Mouse (Mus musculus): ENCODE measurements around the gene Rpl31.

Rpl31 gene

GRCm38 (mm10) chr1:39367045-39367444, 597 bp upstream of the Rpl31 start:
- DNase-seq (ENCODE audit: low spot score): no peak

DNA sequence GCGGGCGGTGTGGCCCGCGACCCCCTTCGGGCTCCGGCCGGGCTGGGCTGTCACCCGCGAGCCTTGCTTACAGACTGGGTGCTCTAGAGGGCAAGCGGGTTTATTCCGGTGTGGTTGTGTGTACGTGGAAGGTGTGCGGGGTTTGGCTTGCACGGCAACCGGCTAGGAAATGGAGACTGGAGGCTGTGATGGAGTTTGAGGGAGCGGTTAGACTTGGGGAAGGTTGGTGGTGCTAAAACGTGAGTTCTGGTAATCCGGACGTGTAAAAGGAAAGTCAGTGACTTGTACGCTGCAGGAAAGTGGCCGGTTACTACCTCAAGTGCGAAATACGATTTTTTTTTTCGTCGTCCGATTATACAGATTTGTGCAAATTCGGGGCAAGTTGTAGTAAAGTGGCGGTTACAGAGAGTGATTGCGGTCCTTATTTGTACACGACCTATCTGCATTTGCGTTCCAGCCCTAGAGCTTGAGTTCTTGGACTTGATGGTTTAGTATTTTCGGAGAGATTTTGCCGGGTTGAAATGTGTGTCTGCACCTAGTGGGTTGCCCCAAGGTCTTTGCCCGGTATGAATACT, 712 bp downstream of the Rpl31 start:
- DNase-seq (ENCODE audit: low spot score): no peak

- no peak for DNase-seq (ENCODE audit: low spot score)
Observed at GRCm38 (mm10) chr1:39370431-39370830, 2.8 kb downstream of the Rpl31 start.

DNA sequence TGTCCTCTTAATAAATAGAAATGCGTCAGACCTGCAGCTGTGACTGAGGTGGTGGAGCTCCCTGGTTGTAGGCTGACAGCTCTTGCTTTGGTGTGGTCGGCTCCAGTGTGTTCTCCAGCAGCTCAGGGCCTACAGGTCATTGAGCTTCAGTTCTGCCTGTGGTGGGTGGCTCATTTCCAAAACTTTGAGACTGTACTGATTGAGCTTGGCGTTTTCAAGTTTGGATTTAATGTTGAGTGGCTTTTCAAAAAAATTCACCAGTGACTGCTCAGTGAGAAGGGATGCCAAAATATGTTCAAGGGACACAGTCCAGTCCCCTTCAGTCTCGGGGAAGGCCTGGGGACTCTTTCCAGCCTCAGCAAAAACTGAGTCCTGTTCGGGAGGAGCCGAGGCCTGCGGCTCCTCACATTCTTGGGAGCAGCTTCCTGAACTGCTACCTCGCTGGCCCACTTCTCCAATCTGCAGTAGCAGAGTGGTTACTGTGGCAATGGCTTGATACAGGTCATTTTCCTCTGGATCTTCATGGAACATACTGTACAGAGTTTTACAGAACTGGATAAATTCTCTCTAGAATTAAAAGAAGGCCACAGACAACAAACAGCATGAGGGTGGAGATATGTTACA, 4.7 kb downstream of the Rpl31 start:
- no peak for DNase-seq (ENCODE audit: low spot score)

GRCm38 (mm10) chr1:39373378-39373777, 5.7 kb downstream of the Rpl31 start:
- no peak for DNase-seq (ENCODE audit: low spot score)

DNA sequence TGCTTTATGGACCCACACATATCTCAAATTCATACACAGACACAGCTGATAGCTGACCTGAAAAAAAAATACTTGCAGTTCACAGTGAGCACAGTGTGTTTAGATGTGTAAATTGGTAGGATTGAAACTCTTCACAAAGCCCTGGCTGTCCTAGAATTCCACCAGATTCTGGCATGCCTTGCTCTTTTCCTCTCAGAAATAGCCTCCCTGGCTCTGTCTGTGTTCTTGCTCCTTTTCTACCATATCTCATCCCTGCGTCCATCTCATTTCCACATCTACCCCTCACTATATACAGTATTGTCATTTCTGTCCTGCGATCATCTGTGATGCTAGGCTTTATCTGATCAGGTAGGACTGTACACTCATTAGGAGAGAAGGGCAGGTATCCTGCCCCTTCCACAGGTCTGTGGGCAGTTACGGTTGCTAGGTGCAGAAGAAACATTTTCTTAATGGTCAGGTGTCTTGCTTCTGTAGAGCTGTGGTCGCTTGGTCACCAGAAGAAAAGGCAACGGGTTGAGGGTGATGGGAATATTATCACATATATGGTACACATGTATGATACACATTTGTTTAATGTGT, 6.7 kb downstream of the Rpl31 start:
- no peak for DNase-seq (ENCODE audit: low spot score)

DNA sequence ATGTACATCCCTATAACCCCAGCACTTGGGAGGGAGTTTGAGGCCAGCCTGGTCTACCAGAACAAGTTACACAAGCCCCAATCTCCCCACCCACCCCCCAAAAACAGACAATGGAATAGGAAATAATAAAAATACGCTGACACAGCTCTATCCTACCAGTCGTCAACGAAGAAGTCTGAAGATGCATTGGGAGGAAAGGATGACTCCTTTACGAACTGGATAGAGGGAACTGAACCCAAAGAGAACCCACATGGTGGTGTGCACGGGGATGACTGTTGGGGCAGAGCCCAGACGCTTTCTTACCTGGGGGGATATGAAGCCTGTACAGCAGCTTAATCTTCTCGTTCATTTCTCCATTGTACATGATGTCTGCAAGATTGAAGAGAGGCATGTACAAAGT, 8.5 kb downstream of the Rpl31 start:
- no peak for DNase-seq (ENCODE audit: low spot score)

GRCm38 (mm10) chr1:39376726-39377240, 9.1 kb downstream of the Rpl31 start:
- no peak for DNase-seq (ENCODE audit: low spot score)

DNA sequence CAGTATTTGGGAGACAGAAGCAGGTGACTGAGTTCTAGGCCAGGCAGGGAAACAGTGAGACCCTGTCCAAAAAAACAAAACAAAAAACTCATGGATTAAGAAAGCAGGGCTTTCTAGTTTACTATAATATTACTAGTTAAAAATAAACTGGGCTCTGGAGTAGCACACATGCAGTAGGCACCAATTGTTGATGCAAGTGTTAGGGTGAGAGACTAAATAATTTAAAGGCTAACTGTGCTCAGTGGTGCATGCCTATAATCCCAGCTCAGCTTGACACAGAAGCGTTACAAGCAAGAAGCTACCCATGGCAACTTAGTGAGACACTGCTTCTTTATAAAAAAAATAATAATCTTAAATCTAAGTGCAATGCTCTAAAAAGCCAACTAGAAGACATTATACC, 10.9 kb downstream of the Rpl31 start:
- no peak for DNase-seq (ENCODE audit: low spot score)

GRCm38 (mm10) chr1:39379021-39379420, 11.4 kb downstream of the Rpl31 start:
- DNase-seq (ENCODE audit: low spot score): no peak

- no peak for DNase-seq (ENCODE audit: low spot score)
Observed at GRCm38 (mm10) chr1:39381017-39381416, 13.4 kb downstream of the Rpl31 start.

GRCm38 (mm10) chr1:39384914-39385313, 17.3 kb downstream of the Rpl31 start:
- no peak for DNase-seq (ENCODE audit: low spot score)

GRCm38 (mm10) chr1:39386456-39386855, 18.8 kb downstream of the Rpl31 start:
- DNase-seq (ENCODE audit: low spot score): no peak

DNA sequence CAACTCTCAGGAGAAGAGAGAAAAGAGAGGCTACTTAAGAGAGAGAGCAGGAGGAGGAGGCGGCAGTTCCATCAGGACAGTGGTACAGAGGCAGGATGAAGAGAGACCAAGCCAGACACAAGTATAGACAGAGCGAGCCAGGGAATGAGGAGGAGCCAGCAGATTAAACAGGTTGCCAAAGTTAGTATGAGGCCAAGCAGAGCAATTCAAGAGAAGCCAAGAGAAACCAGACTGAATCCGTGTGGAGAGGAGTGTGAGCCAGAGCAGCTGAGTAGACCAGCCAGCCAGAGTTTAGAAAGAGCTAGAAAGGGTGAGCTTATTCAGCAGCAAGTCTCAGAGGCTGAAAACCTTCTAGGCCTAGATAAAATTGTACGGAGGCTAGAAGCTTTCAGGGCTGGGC, 19.9 kb downstream of the Rpl31 start:
- DNase-seq (ENCODE audit: low spot score): no peak

- no peak for DNase-seq (ENCODE audit: low spot score)
Observed at GRCm38 (mm10) chr1:39388163-39388562, 20.5 kb downstream of the Rpl31 start.

GRCm38 (mm10) chr1:39389338-39389737, 21.7 kb downstream of the Rpl31 start:
- no peak for DNase-seq (ENCODE audit: low spot score)

DNA sequence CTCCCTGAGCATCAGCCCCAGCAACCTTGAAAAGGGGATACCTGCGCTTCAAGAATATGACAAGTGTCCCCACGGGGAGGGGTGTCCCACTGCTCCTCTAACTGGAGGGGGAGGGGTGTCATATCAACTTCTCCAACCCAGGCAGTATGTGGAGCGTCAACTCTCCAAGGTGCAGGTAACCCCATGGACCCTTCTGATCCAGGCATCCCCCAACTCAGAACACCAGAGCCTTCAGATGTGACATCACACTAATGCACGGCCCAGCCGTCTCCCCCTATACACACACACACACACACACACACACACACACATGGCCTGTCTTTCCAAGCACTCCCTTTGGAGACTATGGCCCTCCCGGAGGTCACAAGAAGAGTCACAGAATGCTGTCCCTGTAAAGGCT, 24.0 kb downstream of the Rpl31 start:
- no peak for DNase-seq (ENCODE audit: low spot score)

DNA sequence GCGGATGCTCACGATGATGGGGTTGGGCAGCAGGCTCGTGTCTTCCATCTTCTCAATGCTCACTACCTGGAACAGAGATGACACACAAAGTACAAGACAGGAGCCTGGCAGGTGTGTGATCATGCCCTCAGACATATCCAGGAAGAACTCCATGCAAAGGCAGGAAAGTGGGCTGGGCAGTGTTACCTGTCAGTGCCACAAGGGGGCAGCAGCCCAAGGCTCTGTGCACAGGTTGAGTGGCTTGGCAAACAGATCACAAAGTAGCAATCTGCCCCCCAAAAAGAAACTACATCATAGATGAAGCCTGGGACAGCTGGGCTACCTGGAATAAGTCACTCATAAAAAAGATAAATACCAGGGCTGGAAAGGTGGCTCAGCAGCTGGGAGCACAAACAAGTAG, 24.5 kb downstream of the Rpl31 start:
- DNase-seq (ENCODE audit: low spot score): peak; percentile 55

- no peak for DNase-seq (ENCODE audit: low spot score)
Observed at GRCm38 (mm10) chr1:39393217-39393867, 25.7 kb downstream of the Rpl31 start.

DNA sequence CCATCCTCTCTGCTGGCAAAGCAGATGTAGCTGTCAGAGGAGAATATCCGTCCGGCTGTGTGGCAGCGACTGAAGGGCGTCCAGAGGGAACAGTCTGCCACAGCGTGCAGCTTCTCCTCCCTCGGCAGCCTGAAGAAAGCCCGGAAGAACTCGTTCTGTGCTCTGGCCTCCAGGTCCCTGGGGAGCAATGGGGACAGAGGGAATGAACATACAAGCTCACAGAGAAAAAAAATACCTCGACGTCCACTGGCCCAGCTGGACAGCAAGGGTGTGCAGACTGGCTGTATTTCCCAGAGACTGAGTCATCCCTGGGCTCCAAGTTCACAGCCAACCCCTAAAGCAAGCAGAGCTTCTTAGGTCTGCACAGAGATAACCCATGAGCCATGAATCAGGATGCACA, 26.5 kb downstream of the Rpl31 start:
- no peak for DNase-seq (ENCODE audit: low spot score)

DNA sequence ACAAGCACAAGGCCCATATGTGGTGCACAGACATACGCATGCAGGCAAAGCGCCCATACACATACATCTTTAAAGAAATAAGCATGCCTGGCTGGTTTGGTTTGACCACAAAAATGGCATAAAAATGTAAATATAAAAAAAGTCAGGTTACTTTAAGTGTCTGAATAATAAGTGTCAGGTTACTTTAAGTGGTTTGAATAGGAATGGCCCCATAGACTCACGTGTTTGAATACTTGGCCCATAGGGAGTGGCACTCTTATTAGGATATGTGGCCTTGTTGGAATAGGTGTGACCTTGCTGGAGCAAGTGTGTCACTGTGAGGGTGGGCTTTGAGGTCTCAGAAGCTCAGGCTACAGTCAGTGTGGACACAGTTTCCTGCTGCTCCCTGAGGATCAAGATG, 27.0 kb downstream of the Rpl31 start:
- no peak for DNase-seq (ENCODE audit: low spot score)

DNA sequence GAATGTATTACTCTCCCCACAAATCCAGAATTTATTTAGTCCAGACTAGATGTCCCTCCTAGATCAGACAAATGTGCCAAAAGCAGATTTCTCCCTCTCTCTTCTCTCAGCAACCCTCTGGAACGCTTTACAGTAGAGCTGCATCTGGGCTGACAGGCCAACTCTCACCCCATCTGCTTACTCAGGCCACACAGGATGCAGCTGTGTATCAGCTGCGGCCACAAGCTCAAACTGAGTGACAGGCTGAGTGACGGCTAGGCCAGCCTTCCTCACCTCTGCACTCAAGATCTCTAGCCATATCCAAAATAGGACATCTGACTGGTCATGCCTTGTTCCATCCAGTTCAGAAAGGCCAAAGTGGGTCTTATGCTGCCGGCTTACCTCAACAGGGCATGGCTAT, 28.7 kb downstream of the Rpl31 start:
- no peak for DNase-seq (ENCODE audit: low spot score)

GRCm38 (mm10) chr1:39398284-39398683, 30.6 kb downstream of the Rpl31 start:
- no peak for DNase-seq (ENCODE audit: low spot score)

Data from T-cell, adult 2 months (primary cell).